In genomic region chr9:57954962-57955744, GRCm38 (mm10) we compare ENCODE assay signal across 14 mouse cellular contexts. TPM values are rescaled to one million over a fixed set of nuclear protein-coding genes. Genes with fewer than 3 reads are reported as not detected.
DNase-seq lines count a peak whose midpoint lies in the region; TF ChIP-seq lines count a peak whose summit lies in the region.
"Had no signal": no experiment of that assay in that cellular context is flagged by ENCODE, and none has a peak within 500 bp of the region (broad histone marks: within the 10 kb centered on the region; RNA-seq: fewer than 3 reads in every experiment).

No protein-coding gene starts in this region.

- intact Hi-C loops in heart, adult 2 months (cut with DNase I) = no loop called here
- intact Hi-C loops in heart, postnatal 10 days (cut with DNase I) = no loop called here

- peaks cover 22% of the 10 kb centered on the region for H3K4me1 ChIP-seq in heart, adult 2 months (ENCODE audit: control insufficient read depth, insufficient read depth, low read length)

- no peak overlapping the region for H3K9ac ChIP-seq in heart, adult 2 months (ENCODE audit: low read depth, low read length)
- H3K9ac ChIP-seq: heart, embryonic 12.5 days; intestine, embryonic 15.5 days; lung, embryonic 15.5 days had no signal

- no peak for TF ChIP-seq CTCF in heart, adult 2 months (IDR thresholded peaks at IDR 0.05)

- no peak for TF ChIP-seq EP300 in heart, adult 2 months (IDR thresholded peaks at IDR 0.05; ENCODE audit: insufficient read depth, low read depth, low read length)

- no peak for DNase-seq in heart, adult 2 months
- DNase-seq in heart, postnatal 10 days = no peak
- DNase-seq in thymus, postnatal 0 days (ENCODE audit: low spot score) = peak; percentile 26
- no peak for DNase-seq in thymus, postnatal 14 days
- peak; percentile 73 for DNase-seq in adrenal gland, postnatal 14 days
- peak; percentile 57 for DNase-seq in testis, postnatal 10 days (ENCODE audit: low spot score)
- DNase-seq in kidney, postnatal 10 days = no peak
- DNase-seq: cerebellum, adult 8-10 months had no signal

- no peaks in the 10 kb centered on the region for H3K27me3 ChIP-seq in heart, adult 2 months (ENCODE audit: control insufficient read depth, insufficient read depth, low read length)
- H3K27me3 ChIP-seq: intestine, embryonic 15.5 days had no signal

- H3K79me2 ChIP-seq in heart, adult 2 months (replicated peaks; ENCODE audit: control insufficient read depth, insufficient read depth, low read length) = no peaks in the 10 kb centered on the region

- H3K36me3 ChIP-seq in heart, adult 2 months (ENCODE audit: control insufficient read depth, insufficient read depth, low read length) = peaks cover 13% of the 10 kb centered on the region
- H3K36me3 ChIP-seq: heart, embryonic 12.5 days; intestine, embryonic 15.5 days; lung, embryonic 15.5 days; midbrain, embryonic 10.5 days had no signal

- no peak overlapping the region for H3K4me3 ChIP-seq in heart, adult 2 months
- H3K4me3 ChIP-seq: heart, embryonic 12.5 days; intestine, embryonic 15.5 days; lung, embryonic 15.5 days; midbrain, embryonic 10.5 days had no signal

- no peak for TF ChIP-seq POLR2A in heart, adult 2 months (IDR thresholded peaks at IDR 0.05; ENCODE audit: insufficient read depth, low read depth, low read length)

- peak overlapping the region; percentile 65 for H3K27ac ChIP-seq in heart, adult 2 months
- H3K27ac ChIP-seq: intestine, embryonic 15.5 days; lung, embryonic 15.5 days; midbrain, embryonic 10.5 days had no signal

- 76% methylated on average over 12 of the region's 12 CpGs for WGBS in heart, adult 2 months

RNA-seq across cellular contexts. Expression of gene Sema7a, which starts 15.2 kb away (rescaled TPM):
- 10 to 100 TPM; 26.7 to 31.1 TPM for total RNA-seq in heart, adult 2 months (2021)
- polyA plus RNA-seq in heart, adult 2 months (2012; rRNA removed) = 29.0 and 31.3 TPM in 2 replicates
- 10 to 100 TPM; 45.2 to 48.3 TPM for total RNA-seq in heart, postnatal 10 days (2021)
- polyA plus RNA-seq in thymus, postnatal 0 days (2015; fragmentation: Nextera tagmentation; extraction: Ambion mirVana) = 3.4 and 4.0 TPM in 2 replicates
- total RNA-seq in adrenal gland, postnatal 14 days (2021) = 18.4 and 23.5 TPM in 2 replicates

RNA-seq across cellular contexts. Expression of gene Ubl7, which starts 44.4 kb away (rescaled TPM):
- total RNA-seq in heart, adult 2 months (2021) = 10 to 100 TPM; 75.2 to 83.2 TPM
- polyA plus RNA-seq in heart, adult 2 months (2012; rRNA removed) = 139 and 142 TPM in 2 replicates
- 10 to 100 TPM; 69.4 to 81.8 TPM for total RNA-seq in heart, postnatal 10 days (2021)
- 125 and 133 TPM in 2 replicates for polyA plus RNA-seq in thymus, postnatal 0 days (2015; fragmentation: Nextera tagmentation; extraction: Ambion mirVana)
- total RNA-seq in adrenal gland, postnatal 14 days (2021) = 71.6 and 82.1 TPM in 2 replicates

RNA-seq across cellular contexts. Expression of gene Cyp11a1, which starts 51.1 kb away (rescaled TPM):
- total RNA-seq in heart, adult 2 months (2021) = under 1 TPM in 1 of 2 experiments, not detected in 1; 0.29 TPM
- polyA plus RNA-seq in heart, adult 2 months (2012; rRNA removed) = 0.06 and 0.29 TPM in 2 replicates
- under 1 TPM; 0.35 to 0.50 TPM for total RNA-seq in heart, postnatal 10 days (2021)
- polyA plus RNA-seq in thymus, postnatal 0 days (2015; fragmentation: Nextera tagmentation; extraction: Ambion mirVana) = 2.2 and 2.7 TPM in 2 replicates
- 2,863 and 3,093 TPM in 2 replicates for total RNA-seq in adrenal gland, postnatal 14 days (2021)
- total RNA-seq: liver, adult 2 months had no signal
- polyA plus RNA-seq: heart, embryonic 12.5 days; hindbrain, embryonic 11.5 days; liver, adult 2 months had no signal

Comparison
In these comparisons a context has a peak if more than half of its experiments do, and no peak if none do; other contexts are left out.
1. DNase-seq: peak in thymus, postnatal 0 days (single experiment), adrenal gland, postnatal 14 days (single experiment) and testis, postnatal 10 days (single experiment); none in heart, adult 2 months (0 of 2), heart, postnatal 10 days (0 of 2), thymus, postnatal 14 days (single experiment) and kidney, postnatal 10 days (single experiment).
2. RNA of gene Cyp11a1, which starts 51.1 kb away (total RNA-seq): 2,863 to 3,093 TPM in adrenal gland, postnatal 14 days; 0.35 to 0.50 TPM in heart, postnatal 10 days and 0.29 TPM in heart, adult 2 months; every median in the first group is over 1,000 times any median in the second.